Mouse (Mus musculus) ES-Bruce4 (cell line): ENCODE measurements around the gene Lpar3.

Source experiments
- CTCF ChIP-seq: IDR thresholded peaks from one replicate; pipeline ENCODE4 v1.8.1; 2011; ENCODE audit warnings: low read depth, low read length
- EP300 ChIP-seq: IDR thresholded peaks from 2 replicates; pipeline ENCODE4 v1.6.1; 2011; ENCODE audit warnings: low read depth, low read length; ENCODE audit not compliant: insufficient read depth
- POLR2A ChIP-seq: IDR thresholded peaks from one replicate; pipeline ENCODE4 v1.8.1; 2011; ENCODE audit warnings: low read length; ENCODE audit not compliant: insufficient read depth

DNA sequence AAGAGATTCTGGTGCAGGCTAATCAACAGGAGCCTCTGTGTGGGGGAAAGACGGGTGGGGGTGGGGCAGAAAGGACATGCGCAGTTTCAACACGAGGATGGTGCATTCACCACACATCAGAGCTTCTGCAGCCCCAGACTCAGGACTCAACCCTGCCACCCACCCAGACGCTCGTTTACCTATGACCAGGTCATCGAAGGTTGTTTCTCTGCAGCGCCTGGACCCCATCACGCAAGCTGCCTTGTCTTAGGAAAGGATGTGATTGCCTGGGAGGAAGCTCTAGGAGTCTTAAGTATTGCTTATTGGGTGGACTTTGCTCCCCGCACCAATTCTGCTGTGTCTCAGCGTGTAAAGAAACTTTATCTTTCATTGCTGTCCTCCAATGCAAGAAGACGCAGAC lies 40.1 kb downstream of the Lpar3 start:
- TF ChIP-seq CTCF, result no peak
- TF ChIP-seq EP300, result no peak
- TF ChIP-seq POLR2A, result no peak
